ENCODE assay signal across 30 mouse cellular contexts in the genomic region with DNA sequence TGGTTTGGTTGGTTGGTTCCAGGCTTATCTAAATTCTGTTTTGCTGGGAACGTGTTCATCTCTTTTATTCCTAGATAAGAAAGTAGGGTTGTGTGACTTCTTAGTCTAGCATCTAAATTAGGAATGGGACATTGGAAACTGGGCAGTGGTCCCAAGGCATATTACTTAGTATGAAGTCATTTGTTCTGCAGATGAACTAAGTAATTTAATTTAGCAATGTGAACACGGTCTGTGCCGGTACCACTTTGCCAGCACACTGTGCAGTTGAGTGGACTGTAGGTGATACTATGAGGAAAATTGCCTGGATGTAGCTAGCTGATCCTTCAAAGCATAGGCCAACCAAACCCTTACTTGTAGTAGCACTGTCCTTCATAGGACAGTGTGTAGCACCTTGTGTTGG. TPM values are rescaled to one million over a fixed set of nuclear protein-coding genes. Genes with fewer than 3 reads are reported as not detected.
A peak's percentile ranks its signal among the peaks of the same experiment; 100 is the strongest.
DNase-seq lines count a peak whose midpoint lies in the region; ATAC-seq and TF ChIP-seq lines count a peak whose summit lies in the region.
"Had no signal": no experiment of that assay in that cellular context is flagged by ENCODE, and none has a peak within 500 bp of the region (broad histone marks: within the 10 kb centered on the region; RNA-seq: fewer than 3 reads in every experiment).

No protein-coding gene starts in this region.

- H3K9ac ChIP-seq in heart, adult 2 months (ENCODE audit: low read depth, low read length) = no peak overlapping the region
- no peak overlapping the region for H3K9ac ChIP-seq in heart, postnatal 0 days (replicated peaks; ENCODE audit: low read depth, low read length)
- H3K9ac ChIP-seq: embryonic facial prominence, embryonic 12.5 days; embryonic facial prominence, embryonic 15.5 days; forebrain, postnatal 0 days; heart, embryonic 13.5 days; hindbrain, embryonic 13.5 days; intestine, embryonic 15.5 days; kidney, embryonic 15.5 days had no signal

- TF ChIP-seq CTCF in gastrocnemius, adult 2 months (IDR thresholded peaks at IDR 0.05) = no peak
- TF ChIP-seq CTCF in heart, adult 2 months (IDR thresholded peaks at IDR 0.05) = no peak
- TF ChIP-seq CTCF in heart, postnatal 0 days (IDR thresholded peaks at IDR 0.05; ENCODE audit: low read depth) = no peak

- H3K79me2 ChIP-seq in heart, adult 2 months (replicated peaks; ENCODE audit: control insufficient read depth, insufficient read depth, low read length) = no peaks in the 10 kb centered on the region

- DNase-seq in gastrocnemius, adult 2 months = peak; percentile 26
- DNase-seq in gastrocnemius, postnatal 4 days (ENCODE audit: low spot score in 2 of 2) = no peak
- DNase-seq in heart, adult 2 months = peak in 1 of 2 experiments; percentile 45
- DNase-seq in heart, postnatal 25 days (ENCODE audit: low spot score) = no peak
- DNase-seq in heart, postnatal 0 days (ENCODE audit: low spot score) = no peak
- no peak for DNase-seq in adrenal gland, postnatal 25 days
- DNase-seq: adrenal gland, adult 2 months; adrenal gland, postnatal 14 days; B cell, adult 2 months; cerebellum, adult 18-20 months; cerebellum, adult 9-10 months; cerebellum, postnatal 14 days; forebrain, postnatal 0 days; gastrocnemius, postnatal 10 days; kidney, adult 11 months; kidney, adult 8-10 months had no signal

- intact Hi-C loops in gastrocnemius, adult 2 months (cut with DNase I) = no loop called here
- intact Hi-C loops in heart, adult 2 months (cut with DNase I) = no loop called here
- intact Hi-C loops in heart, postnatal 25 days (cut with DNase I) = no loop called here

- peaks cover 4% of the 10 kb centered on the region; the same call in 1 of the 2 replicates for H3K36me3 ChIP-seq in heart, adult 2 months (ENCODE audit: control insufficient read depth, insufficient read depth, low read length)
- H3K36me3 ChIP-seq in heart, postnatal 0 days (replicated peaks; ENCODE audit: control insufficient read depth, insufficient read depth, low read length) = peaks cover 72% of the 10 kb centered on the region

- H3K9me3 ChIP-seq in heart, postnatal 0 days (replicated peaks; ENCODE audit: control insufficient read depth, low read length) = no peaks in the 10 kb centered on the region
- H3K9me3 ChIP-seq: embryonic facial prominence, embryonic 12.5 days; embryonic facial prominence, embryonic 15.5 days; G1E; heart, embryonic 13.5 days; hindbrain, embryonic 10.5 days; hindbrain, embryonic 13.5 days; intestine, embryonic 15.5 days; kidney, embryonic 15.5 days had no signal

- TF ChIP-seq POLR2A in heart, adult 2 months (IDR thresholded peaks at IDR 0.05; ENCODE audit: insufficient read depth, low read depth, low read length) = no peak

- peak; percentile 60; the same call in 1 of the 2 replicates for ATAC-seq in heart, postnatal 0 days (ENCODE audit: insufficient read depth, low read depth)
- no peak for ATAC-seq in activated CD4-positive, CD25-positive, alpha-beta regulatory T cell, adult 4 months
- ATAC-seq: forebrain, embryonic 14.5 days; forebrain, postnatal 0 days; hindbrain, embryonic 16.5 days; intestine, embryonic 15.5 days; Patski had no signal

- peaks cover 3% of the 10 kb centered on the region for H3K4me1 ChIP-seq in heart, adult 2 months (ENCODE audit: control insufficient read depth, insufficient read depth, low read length)
- 0 out of 2 replicates have a peak, but pooled peaks cover 3% of the 10 kb centered on the region for H3K4me1 ChIP-seq in heart, postnatal 0 days (ENCODE audit: control insufficient read depth, insufficient read depth)
- H3K4me1 ChIP-seq: embryonic facial prominence, embryonic 12.5 days; embryonic facial prominence, embryonic 15.5 days; heart, embryonic 13.5 days; hindbrain, embryonic 13.5 days; intestine, embryonic 15.5 days; kidney, embryonic 15.5 days had no signal

- TF ChIP-seq EP300 in heart, adult 2 months (IDR thresholded peaks at IDR 0.05; ENCODE audit: insufficient read depth, low read depth, low read length) = no peak
- TF ChIP-seq EP300 in heart, postnatal 0 days (IDR thresholded peaks at IDR 0.05; ENCODE audit: low read depth) = no peak

- H3K4me2 ChIP-seq in heart, postnatal 0 days (ENCODE audit: low read depth, low read length) = no peak overlapping the region
- H3K4me2 ChIP-seq: embryonic facial prominence, embryonic 12.5 days; embryonic facial prominence, embryonic 15.5 days; heart, embryonic 13.5 days; hindbrain, embryonic 13.5 days; intestine, embryonic 15.5 days; kidney, embryonic 15.5 days had no signal

- no peaks in the 10 kb centered on the region for H3K27me3 ChIP-seq in heart, adult 2 months (ENCODE audit: control insufficient read depth, insufficient read depth, low read length)
- no peaks in the 10 kb centered on the region for H3K27me3 ChIP-seq in heart, postnatal 0 days (ENCODE audit: control insufficient read depth, insufficient read depth, low read length)
- H3K27me3 ChIP-seq: CH12.LX; embryonic facial prominence, embryonic 12.5 days; embryonic facial prominence, embryonic 15.5 days; heart, embryonic 13.5 days; hindbrain, embryonic 13.5 days; intestine, embryonic 15.5 days; kidney, embryonic 15.5 days; Patski had no signal

- H3K4me3 ChIP-seq in gastrocnemius, adult 2 months = no peak overlapping the region
- H3K4me3 ChIP-seq in heart, adult 2 months = no peak overlapping the region
- no peak overlapping the region for H3K4me3 ChIP-seq in heart, postnatal 0 days (ENCODE audit: low read depth, low read length)
- H3K4me3 ChIP-seq: embryonic facial prominence, embryonic 12.5 days; embryonic facial prominence, embryonic 15.5 days; heart, embryonic 13.5 days; hindbrain, embryonic 10.5 days; hindbrain, embryonic 13.5 days; intestine, embryonic 15.5 days; kidney, embryonic 15.5 days had no signal

- peak overlapping the region; percentile 28; the same call in 1 of the 2 replicates for H3K27ac ChIP-seq in gastrocnemius, adult 2 months
- peak overlapping the region; percentile 74 for H3K27ac ChIP-seq in heart, adult 2 months
- peak overlapping the region; percentile 48; the same call in 1 of the 2 replicates for H3K27ac ChIP-seq in heart, postnatal 0 days (ENCODE audit: low read depth)
- H3K27ac ChIP-seq: embryonic facial prominence, embryonic 12.5 days; embryonic facial prominence, embryonic 15.5 days; heart, embryonic 13.5 days; hindbrain, embryonic 10.5 days; hindbrain, embryonic 13.5 days; intestine, embryonic 15.5 days; kidney, embryonic 15.5 days had no signal

- WGBS in heart, adult 2 months = 46% methylated on average over 3 of the region's 3 CpGs
- 27% methylated on average over 3 of the region's 3 CpGs for whole genome bisulfite sequencing in heart, postnatal 0 days

RNA-seq across cellular contexts. Expression of a gene that starts 4.2 kb away (rescaled TPM):
- under 1 TPM in 1 of 2 experiments, not detected in 1; 0.33 TPM for total RNA-seq in gastrocnemius, adult 2 months (2021)
- 1 to 10 TPM in 1 of 2 experiments, under 1 TPM in 1; 0.91 to 2.8 TPM for total RNA-seq in gastrocnemius, postnatal 4 days (2021)
- under 1 TPM in 1 of 2 experiments, not detected in 1; 0.13 TPM for total RNA-seq in heart, adult 2 months (2021)
- polyA plus RNA-seq in heart, adult 2 months (2012; rRNA removed) = 0.88 and 1.5 TPM in 2 replicates
- total RNA-seq in heart, postnatal 25 days (2021) = not detected
- not detected in 2 replicates for total RNA-seq in heart, postnatal 0 days (2014; rRNA removed; ENCODE audit: low replicate concordance)
- not detected in 2 replicates for polyA plus RNA-seq in heart, postnatal 0 days (2015; fragmentation: Nextera tagmentation; extraction: Ambion mirVana)
- 0.94 TPM in 1 of 2 replicates, not detected in the other for total RNA-seq in adrenal gland, postnatal 25 days (2021)
- not detected for polyA plus RNA-seq in activated CD4-positive, CD25-positive, alpha-beta regulatory T cell, adult 4 months (2017; shearing (Covaris generic))
- total RNA-seq: adrenal gland, postnatal 14 days; CH12.LX; common myeloid progenitor, adult 5-6 weeks had no signal
- polyA plus RNA-seq: G1E; heart, embryonic 13.5 days; Patski had no signal

RNA-seq across cellular contexts. Expression of a gene that starts 21.4 kb away (rescaled TPM):
- 1 to 10 TPM; 8.2 to 8.8 TPM for total RNA-seq in gastrocnemius, adult 2 months (2021)
- 10 to 100 TPM; 13.3 to 16.2 TPM for total RNA-seq in gastrocnemius, postnatal 4 days (2021)
- total RNA-seq in heart, adult 2 months (2021) = 10 to 100 TPM; 11.1 to 12.4 TPM
- 7.1 and 15.2 TPM in 2 replicates for polyA plus RNA-seq in heart, adult 2 months (2012; rRNA removed)
- total RNA-seq in heart, postnatal 25 days (2021) = 10 to 100 TPM; 12.1 to 13.3 TPM
- 7.8 and 15.4 TPM in 2 replicates for total RNA-seq in heart, postnatal 0 days (2014; rRNA removed; ENCODE audit: low replicate concordance)
- 10.4 and 11.6 TPM in 2 replicates for polyA plus RNA-seq in heart, postnatal 0 days (2015; fragmentation: Nextera tagmentation; extraction: Ambion mirVana)
- 18.9 TPM in 2 replicates for total RNA-seq in adrenal gland, postnatal 25 days (2021)
- polyA plus RNA-seq in activated CD4-positive, CD25-positive, alpha-beta regulatory T cell, adult 4 months (2017; shearing (Covaris generic)) = 10 to 100 TPM; 33.5 to 38.6 TPM
